Mouse (Mus musculus) neural tube, embryonic 15.5 days (tissue): ENCODE results near the gene Vmn1r26. TPM values are rescaled to one million over a fixed set of nuclear protein-coding genes. Genes with fewer than 3 reads are reported as not detected.
"Not testable (repeated sequence)": the region's sequence is repeated elsewhere in the genome, so short reads cannot be mapped to it uniquely, and the experiment has no call there.

Source experiments
- ATAC-seq: fragments of 200-750 bp; cut with Nextera tagmentation; 2 replicates; pipeline ENCODE4 v1.8.0; 2017; ENCODE audit warnings: mild to moderate bottlenecking, moderate TSS enrichment, moderate library complexity; ENCODE audit not compliant: low FRiP score
- H3K27ac ChIP-seq: fragments of 300-500 bp; sonication (generic); replicated peaks from 2 replicates; pipeline ENCODE4 v1.5.1; 2015; ENCODE audit warnings: mild to moderate bottlenecking, inconsistent platforms
- H3K27me3 ChIP-seq: fragments of 300-500 bp; sonication (generic); replicated peaks from 2 replicates; pipeline ENCODE4 v1.6.1; 2015; ENCODE audit warnings: inconsistent platforms
- H3K36me3 ChIP-seq: fragments of 300-500 bp; sonication (generic); 2 replicates; pipeline ENCODE4 v1.6.1; 2015; ENCODE audit warnings: inconsistent platforms
- H3K4me1 ChIP-seq: fragments of 300-500 bp; sonication (generic); 2 replicates; pipeline ENCODE4 v1.6.1; 2015; ENCODE audit warnings: inconsistent platforms
- H3K4me2 ChIP-seq: fragments of 300-500 bp; sonication (generic); 2 replicates; pipeline ENCODE4 v1.6.1; 2015; ENCODE audit warnings: inconsistent platforms, mild to moderate bottlenecking, moderate library complexity
- H3K4me3 ChIP-seq: fragments of 300-500 bp; sonication (generic); replicated peaks from 2 replicates; pipeline ENCODE4 v1.5.1; 2015; ENCODE audit warnings: mild to moderate bottlenecking, inconsistent platforms
- H3K9ac ChIP-seq: fragments of 300-500 bp; sonication (generic); replicated peaks from 2 replicates; pipeline ENCODE4 v1.6.1; 2015; ENCODE audit warnings: mild to moderate bottlenecking, inconsistent platforms
- H3K9me3 ChIP-seq: fragments of 300-500 bp; sonication (generic); replicated peaks from 2 replicates; pipeline ENCODE4 v1.6.1; 2016; ENCODE audit warnings: inconsistent platforms
- WGBS: fragments of 180-500 bp; shearing (Covaris S2); methylation state at CpG from one replicate; pipeline ENCODE4 v1.1.7; 2015; ENCODE audit warnings: mixed read lengths; 5-methylcytosine and 5-hydroxymethylcytosine counted together
- polyA plus RNA-seq: library from polyadenylated mRNA; unstranded; fragments of >200 nt; fragmentation: Nextera tagmentation; extraction: Ambion mirVana; gene quantifications from 2 replicates; pipeline ENCODE4 v1.2.1, GENCODE M21; 2015

Gene Vmn1r26
- polyA plus RNA-seq = not detected in 2 replicates

DNA sequence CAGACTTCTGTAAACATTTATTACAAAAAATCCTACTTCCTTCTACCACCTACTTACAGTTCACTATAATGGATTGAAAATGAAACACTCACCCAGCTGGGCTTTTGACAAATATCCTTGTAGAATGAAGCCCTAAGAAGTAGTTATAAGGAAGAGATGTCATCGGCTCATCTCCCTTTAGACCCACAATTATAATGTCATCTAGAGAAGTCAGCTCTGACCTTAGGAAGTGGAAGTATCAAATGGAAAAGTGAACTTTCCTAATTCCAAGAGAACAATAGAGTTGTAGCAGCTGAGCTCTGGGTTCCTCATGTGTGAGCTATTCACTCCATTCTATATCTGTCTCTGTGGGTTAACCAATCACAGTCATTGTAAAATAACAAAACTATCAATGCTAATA is at the start of gene Vmn1r26:
TSS of gene Vmn1r26 (minus strand) at position 101 of the 400 bp plus-strand sequence.
- Histone ChIP-seq H3K27me3 (no peaks in the 10 kb centered on the region), H3K9me3 (no peaks in the 10 kb centered on the region), H3K27ac (no peak within 1 kb of the TSS), H3K9ac (no peak within 1 kb of the TSS), H3K4me2 (no peak within 1 kb of the TSS), H3K36me3 (no peaks in the 10 kb centered on the region), H3K4me1 (no peaks in the 10 kb centered on the region), H3K4me3 (no peak within 1 kb of the TSS)
- WGBS = 94% methylated on average over 1 of the region's 1 CpGs
- no peak for ATAC-seq

DNA sequence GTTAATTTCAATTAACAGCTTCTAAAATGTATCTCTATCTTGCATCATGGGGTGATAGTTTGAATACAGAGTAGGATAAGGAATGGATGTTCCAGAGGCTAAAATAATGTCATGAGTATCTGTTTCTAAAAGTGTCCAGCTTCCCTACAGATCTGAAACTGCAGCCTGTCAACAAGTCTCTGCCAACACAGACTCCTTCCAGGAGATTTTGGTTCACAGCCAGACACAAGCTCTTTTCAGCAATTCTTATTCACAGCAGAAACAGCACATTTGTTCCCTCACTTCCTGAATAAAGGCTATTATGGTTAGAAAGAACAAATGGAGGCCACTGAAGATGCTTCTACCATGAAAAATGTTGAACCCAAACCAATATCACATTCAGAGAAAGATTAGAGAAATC is 29.1 kb upstream of the Vmn1r26 start:
- H3K9me3 ChIP-seq = no peaks in the 10 kb centered on the region
- H3K27me3 ChIP-seq = no peaks in the 10 kb centered on the region
- no peak overlapping the region for H3K9ac ChIP-seq
- no peak overlapping the region for H3K27ac ChIP-seq
- H3K4me1 ChIP-seq = no peaks in the 10 kb centered on the region
- no peak for ATAC-seq
- no peaks in the 10 kb centered on the region for H3K36me3 ChIP-seq
- no peak overlapping the region for H3K4me2 ChIP-seq
- H3K4me3 ChIP-seq = no peak overlapping the region

DNA sequence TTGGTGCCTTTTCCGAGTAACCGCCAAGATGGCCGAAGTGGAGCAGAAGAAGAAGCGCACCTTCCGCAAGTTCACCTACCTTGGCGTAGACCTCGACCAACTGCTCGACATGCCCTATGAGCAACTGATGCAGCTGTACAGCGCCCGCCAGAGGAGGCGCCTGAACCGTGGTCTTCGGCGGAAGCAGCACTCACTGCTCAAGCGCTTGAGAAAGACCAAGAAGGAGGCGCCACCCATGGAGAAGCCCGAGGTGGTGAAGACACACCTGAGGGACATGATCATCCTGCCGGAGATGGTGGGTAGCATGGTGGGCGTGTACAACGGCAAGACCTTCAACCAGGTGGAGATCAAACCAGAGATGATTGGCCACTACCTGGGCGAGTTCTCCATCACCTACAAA is 2.5 kb upstream of the Vmn1r26 start:
- 92% methylated on average over 21 of the region's 21 CpGs for WGBS

DNA sequence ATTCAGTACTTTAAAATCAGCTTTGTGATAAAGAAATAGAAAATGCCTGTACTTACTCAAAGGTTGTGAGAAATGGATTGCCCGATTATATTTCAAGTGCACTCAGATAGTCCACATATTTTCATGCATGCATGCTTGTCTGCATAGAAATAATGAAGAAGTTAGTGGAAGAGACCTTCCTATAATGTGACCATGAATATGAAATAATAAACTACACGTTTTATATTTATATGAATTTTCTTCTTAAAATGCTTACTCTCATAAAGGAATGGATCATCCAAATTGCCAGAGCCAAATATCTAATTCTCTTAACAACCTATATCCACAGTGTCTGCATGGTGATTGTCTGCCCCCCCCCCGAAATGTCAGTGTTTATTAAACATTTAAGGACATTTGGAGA is 34.2 kb downstream of the Vmn1r26 start, which contains the start of gene Vmn1r25:
TSS of gene Vmn1r25 (minus strand) at position 101 of the 400 bp plus-strand sequence.
- Histone ChIP-seq H3K9ac (no peak within 1 kb of the TSS), H3K36me3 (no peaks in the 10 kb centered on the region), H3K4me3 (no peak within 1 kb of the TSS), H3K9me3 (no peaks in the 10 kb centered on the region), H3K27me3 (no peaks in the 10 kb centered on the region), H3K4me2 (no peak within 1 kb of the TSS), H3K27ac (no peak within 1 kb of the TSS), H3K4me1 (no peaks in the 10 kb centered on the region)
- ATAC-seq = no peak
- 69% methylated on average over 3 of the region's 3 CpGs for WGBS

More for the DNA sequence above, 2.5 kb upstream of the Vmn1r26 start:
- H3K9me3 ChIP-seq, H3K4me2 ChIP-seq, H3K4me1 ChIP-seq, H3K9ac ChIP-seq, H3K27me3 ChIP-seq, H3K27ac ChIP-seq, H3K4me3 ChIP-seq, H3K36me3 ChIP-seq, ATAC-seq: not testable (repeated sequence)

DNA sequence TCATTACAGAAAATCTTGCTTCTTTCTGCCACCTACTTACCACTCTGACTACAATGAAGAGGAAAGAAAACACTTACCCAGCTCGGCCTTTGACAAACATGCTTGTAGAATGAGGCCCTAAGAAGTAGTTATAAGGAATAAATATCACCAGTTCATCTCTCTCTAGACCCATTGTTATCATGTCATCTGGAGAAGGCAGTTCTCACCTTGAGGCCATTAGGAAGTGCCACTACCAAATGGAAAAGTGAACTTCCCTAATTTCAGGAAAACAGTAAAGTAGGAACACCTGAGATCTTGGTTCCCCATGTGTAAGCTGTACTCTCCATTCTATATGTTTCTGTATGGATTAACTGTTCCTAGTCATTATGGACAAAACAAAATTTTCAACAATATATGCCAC is 53.6 kb downstream of the Vmn1r26 start, which contains the start of gene Vmn1r24:
TSS of gene Vmn1r24 (minus strand) at position 101 of the 400 bp plus-strand sequence.
- not testable (repeated sequence) for H3K4me2 ChIP-seq, H3K4me3 ChIP-seq, H3K36me3 ChIP-seq, H3K9ac ChIP-seq, ATAC-seq, H3K27ac ChIP-seq, H3K4me1 ChIP-seq, H3K27me3 ChIP-seq, H3K9me3 ChIP-seq
- 86% methylated on average over 1 of the region's 1 CpGs for WGBS

Other genes with a start within 250 kb of the Vmn1r26 start
- 170 and 197 TPM in 2 replicates for gene Vopp1, start 190.0 kb downstream of the Vmn1r26 start, polyA plus RNA-seq
- not detected in 2 replicates for gene Vmn1r21, start 164.8 kb downstream of the Vmn1r26 start, polyA plus RNA-seq
- gene Vmn1r22, start 107.1 kb downstream of the Vmn1r26 start, polyA plus RNA-seq = not detected in 2 replicates
- gene Vmn1r23, start 88.3 kb downstream of the Vmn1r26 start, polyA plus RNA-seq = not detected in 2 replicates
- gene Vmn1r24, start 53.7 kb downstream of the Vmn1r26 start, polyA plus RNA-seq = not detected in 2 replicates
- gene Vmn1r25, start 34.3 kb downstream of the Vmn1r26 start, polyA plus RNA-seq = not detected in 2 replicates
- gene Vmn1r27, start 203.7 kb upstream of the Vmn1r26 start, polyA plus RNA-seq = not detected in 2 replicates
- gene Vmn1r28, start 246.9 kb upstream of the Vmn1r26 start, polyA plus RNA-seq = not detected in 2 replicates